Mouse (Mus musculus) regulatory T cell (primary cell): ENCODE results near the gene Ccl7.

Experiments
- in situ Hi-C: fragments of 300-600 bp; cut with MboI, MseI; formaldehyde crosslinking; loops from one replicate; pipeline ENCODE4 v1.15.1; 2025; ENCODE audit warnings: high pct_unique_total_duplicates

Ccl7 gene

DNA sequence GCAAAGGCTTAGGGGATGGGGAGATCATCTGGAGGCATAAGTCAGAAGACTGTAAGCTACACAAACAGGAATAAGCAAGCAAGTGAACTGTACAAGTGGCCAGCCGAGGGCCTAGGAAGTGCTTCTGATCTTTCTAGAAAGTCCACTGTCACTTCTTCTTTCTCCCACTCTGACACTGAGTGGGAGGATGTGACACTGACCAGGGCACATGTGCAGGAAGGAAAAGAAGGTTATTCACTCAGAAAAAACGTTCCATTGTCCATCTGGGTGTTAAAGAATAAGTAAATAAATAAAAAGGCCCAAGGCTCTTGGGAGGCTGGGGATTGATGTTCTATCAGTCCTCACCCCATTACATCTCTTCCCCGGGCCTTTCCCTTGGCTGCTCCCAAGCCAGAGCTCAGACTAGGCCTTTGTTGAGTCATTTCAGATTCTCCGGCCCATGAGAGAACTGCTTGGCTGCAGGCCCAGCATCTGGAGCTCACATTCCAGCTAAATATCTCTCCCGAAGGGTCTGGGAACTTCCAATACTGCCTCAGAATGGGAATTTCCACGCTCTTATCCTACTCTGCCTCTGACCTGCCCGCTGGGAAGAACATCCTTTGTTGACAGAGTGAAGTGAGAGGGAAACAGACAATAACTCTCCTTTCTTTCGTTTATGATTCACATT, 12.7 kb upstream of the Ccl7 start:
- in situ Hi-C loops: no loop called here

DNA sequence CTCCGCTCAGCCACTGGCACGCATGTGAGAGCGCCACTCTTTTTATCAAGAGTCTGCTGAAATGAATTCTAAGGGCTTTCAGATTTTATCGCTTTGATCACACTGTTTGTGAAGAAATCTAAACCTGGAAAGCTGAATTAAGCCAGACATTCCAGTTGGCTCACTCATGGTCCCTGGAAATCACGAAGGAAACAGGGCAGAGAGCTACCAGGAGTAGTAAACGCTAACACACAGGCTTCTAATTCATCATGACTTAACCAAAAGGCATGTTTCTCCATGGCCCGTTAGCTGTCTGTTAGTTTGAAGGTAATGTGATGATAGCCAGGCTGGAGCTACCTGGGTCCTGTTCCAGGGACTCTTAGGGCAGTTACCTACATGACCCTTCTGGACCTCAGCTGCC, 11.1 kb upstream of the Ccl7 start:
- in situ Hi-C loops: no loop called here

DNA sequence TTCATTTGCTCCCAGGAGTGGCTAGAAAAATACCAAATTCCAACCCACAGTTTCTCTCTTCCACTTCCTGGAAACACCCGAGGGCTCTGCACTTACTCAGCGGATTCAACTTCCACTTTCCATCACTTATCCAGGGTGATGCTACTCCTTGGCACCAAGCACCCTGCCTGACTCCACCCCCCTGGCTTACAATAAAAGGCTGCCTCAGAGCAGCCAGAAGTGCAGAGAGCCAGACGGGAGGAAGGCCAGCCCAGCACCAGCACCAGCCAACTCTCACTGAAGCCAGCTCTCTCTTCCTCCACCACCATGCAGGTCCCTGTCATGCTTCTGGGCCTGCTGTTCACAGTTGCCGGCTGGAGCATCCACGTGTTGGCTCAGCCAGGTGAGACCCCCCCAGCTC, 10.2 kb upstream of the Ccl7 start, which contains the start of gene Ccl2:
Gene Ccl2 (plus strand): TSS at position 216 of the 400 bp plus-strand sequence.
- in situ Hi-C loops: no loop called here

DNA sequence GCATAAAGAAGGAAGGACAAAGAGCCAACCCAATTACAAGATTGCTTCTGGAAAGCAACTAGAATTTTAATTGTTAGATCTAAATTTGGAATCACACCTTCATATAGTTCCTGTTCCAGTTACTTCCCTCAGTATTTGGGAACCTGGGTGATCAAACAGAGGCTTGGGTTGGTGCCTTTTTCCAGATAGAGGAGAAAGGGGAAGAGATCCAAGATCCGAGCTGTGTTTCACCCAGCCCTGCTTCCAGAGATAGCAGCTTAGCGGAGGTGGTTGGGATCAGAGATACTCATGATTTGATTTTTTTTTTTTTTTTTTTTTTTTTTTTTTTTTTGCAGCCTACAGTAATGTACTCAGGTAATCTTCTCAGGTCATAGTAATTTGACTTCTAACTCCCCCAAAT, 9.7 kb upstream of the Ccl7 start:
- in situ Hi-C loops: no loop called here

DNA sequence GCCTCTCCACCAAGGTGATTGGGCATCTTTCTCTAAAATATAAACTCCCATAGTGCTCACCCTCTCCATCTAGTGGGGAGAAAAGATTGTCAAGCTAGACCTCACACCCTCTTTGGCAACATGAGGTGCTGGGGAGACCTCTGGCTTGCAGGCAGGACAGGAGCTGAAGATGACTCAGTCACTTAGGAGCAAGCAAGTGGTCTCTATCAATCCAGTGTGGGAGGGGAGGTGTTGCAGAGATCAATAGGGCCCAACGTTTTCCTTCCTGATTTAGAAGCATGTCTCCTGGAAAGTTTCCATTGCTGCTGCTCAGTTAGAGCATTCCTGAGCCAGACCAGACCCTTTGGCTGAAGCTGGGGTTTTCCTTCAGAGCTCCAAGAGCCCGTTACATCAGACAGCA, 7.0 kb upstream of the Ccl7 start, which contains the start of gene Gm17268:
Gene Gm17268 (minus strand): TSS at position 28 of the 400 bp plus-strand sequence.
- in situ Hi-C loops: no loop called here

DNA sequence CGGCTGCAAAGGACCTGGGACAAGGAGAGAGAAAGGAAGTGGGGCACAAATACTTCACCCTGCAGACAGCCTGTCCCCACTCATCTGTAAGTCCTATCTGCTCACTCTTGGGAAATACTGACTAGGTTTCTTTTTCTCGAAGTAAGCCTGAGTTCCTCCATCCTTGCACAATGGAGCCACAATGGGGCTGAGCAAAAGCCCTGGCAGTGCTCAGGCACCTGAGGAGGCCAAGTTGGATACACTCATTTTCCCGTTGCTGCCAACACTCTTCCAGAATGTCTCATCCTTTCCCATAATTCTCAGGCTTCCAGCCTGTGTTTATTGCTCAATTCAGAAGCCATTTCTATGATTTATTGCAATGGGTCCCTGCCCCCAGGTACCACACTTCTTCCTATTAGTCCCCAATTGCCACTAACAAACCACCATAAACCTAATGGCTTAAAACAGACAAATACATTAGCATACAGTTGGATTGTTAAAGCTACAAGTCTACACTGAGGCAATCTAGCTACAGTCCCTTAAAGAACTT, 6.3 kb upstream of the Ccl7 start:
- in situ Hi-C loops: no loop called here

DNA sequence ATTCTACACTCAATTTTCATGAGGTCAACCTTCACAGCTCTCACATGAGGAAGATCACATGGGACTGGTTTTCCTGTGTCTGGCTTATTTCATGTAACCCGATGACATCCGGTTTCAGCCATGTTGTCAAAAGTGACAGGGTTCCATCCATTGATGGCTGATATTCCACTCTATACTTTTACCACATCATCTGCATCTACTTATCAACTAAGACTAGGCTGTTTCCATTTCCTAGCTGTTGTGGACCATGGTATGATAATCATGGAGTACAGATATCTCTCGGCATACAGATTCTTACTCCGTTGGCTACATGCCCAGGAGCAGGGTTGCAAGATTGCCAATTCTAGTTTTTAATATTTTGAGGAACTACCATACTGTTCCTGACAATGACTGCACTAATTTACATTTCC, 3.8 kb upstream of the Ccl7 start:
- in situ Hi-C loops: loop anchor here (10.0 kb wide), 1 partner anchor 133 kb away; no protein-coding TSS in a partner anchor

DNA sequence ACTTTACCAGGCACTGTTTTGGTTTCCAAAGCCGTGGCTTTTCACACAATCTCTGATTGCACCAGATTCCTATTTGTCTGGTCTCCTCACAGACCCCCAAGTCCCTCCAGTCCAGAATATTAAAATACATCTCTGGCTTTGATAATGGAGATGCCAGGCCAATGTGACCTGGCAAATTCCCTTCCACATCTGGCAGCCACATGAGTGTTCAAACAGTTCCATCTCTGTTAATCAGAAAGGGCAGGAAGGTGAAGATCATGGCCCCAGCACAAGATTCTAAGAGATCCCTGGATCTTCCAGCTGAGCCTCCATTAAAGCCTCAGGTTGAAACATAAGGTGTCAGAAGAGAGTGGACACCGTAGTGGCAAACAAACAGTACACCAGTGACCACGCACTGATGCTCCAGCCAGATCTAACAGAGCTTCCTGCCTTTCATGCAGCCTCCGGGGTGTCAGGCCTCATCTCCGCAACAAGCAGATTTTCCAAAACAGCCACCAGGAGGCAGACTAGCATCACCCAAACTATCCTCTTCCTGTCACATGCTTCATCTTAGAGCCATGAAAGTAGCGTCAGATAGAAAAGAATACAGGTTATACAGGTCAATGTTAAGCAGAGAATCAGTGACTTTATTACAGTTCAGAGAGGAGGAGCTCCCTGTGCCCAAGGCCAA, 2.4 kb downstream of the Ccl7 start:
- in situ Hi-C loops: loop anchor here (10.0 kb wide), 1 partner anchor 127 kb away; no protein-coding TSS in a partner anchor

DNA sequence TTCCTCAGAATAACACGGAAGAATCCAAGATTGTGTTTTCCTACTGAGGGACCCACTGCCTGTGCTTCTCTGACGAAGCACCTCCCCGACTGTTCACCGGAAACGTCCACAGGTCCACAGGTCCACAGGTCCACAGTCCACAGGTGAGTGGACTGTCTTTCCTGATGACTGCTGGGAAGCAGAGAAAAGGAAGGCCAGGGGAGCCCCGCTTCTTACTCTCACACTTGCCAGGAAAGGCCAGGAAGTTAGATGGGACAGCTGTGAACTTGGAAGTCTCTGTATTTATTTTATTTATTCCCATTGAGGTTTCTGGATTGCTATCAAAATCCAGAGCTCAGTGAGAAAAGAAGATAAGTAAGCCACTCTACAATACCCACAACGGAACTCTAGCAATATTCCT, 8.3 kb downstream of the Ccl7 start:
- in situ Hi-C loops: no loop called here

DNA sequence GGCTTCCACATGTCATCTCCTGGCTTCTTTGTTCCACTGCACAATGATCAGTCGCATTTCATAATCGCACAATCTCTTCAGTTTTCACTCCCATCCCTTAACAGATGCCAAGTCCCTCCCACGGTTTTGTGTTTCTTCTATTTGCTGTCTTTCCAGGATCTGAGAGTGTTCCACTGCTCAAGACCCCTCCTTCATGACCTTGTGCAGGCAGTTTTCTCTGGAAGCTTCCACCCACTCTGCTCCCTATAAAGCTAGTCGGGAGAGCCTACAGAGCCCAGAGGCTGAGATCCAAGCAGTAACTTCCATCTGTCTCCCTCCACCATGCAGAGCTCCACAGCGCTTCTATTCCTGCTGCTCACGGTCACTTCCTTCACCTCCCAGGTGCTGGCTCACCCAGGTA, 12.1 kb downstream of the Ccl7 start, which contains the start of gene Ccl11:
Gene Ccl11 (plus strand): TSS at position 178 of the 400 bp plus-strand sequence.
- in situ Hi-C loops: no loop called here

DNA sequence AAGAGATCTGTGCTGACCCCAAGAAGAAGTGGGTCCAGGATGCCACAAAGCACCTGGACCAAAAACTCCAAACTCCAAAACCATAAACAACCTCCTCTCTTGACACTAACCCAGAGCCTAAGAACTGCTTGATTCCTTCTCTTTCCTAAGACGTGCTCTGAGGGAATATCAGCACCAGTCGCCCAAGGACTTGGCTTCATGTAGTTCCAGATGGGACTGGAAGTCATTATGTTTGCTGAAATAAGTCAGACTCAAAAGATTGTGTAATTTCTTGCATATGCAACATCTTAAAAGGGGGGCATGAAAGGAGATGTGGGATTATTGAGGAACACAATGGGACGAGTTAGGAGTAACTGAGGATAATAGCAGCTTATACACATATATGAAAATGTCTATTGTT, 16.7 kb downstream of the Ccl7 start:
- in situ Hi-C loops: no loop called here

DNA sequence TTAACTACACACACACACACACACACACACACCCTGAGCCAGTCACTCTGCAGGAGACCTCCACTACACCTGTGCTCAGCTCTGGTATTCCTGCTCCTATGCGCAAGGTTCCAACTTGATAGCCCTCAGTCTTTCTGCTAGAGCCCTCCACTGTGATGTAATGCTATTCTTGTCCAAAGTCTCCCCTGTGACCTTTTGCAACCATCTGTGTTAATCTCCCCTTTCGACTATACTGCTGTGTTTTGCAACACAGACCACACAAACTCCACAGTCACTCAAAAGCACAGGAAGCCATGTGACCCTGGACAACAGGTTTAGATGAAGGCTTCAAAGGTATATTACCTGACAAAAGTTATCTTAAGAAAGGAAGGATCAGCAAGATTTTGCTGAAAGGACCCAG, 17.9 kb downstream of the Ccl7 start:
- in situ Hi-C loops: no loop called here

DNA sequence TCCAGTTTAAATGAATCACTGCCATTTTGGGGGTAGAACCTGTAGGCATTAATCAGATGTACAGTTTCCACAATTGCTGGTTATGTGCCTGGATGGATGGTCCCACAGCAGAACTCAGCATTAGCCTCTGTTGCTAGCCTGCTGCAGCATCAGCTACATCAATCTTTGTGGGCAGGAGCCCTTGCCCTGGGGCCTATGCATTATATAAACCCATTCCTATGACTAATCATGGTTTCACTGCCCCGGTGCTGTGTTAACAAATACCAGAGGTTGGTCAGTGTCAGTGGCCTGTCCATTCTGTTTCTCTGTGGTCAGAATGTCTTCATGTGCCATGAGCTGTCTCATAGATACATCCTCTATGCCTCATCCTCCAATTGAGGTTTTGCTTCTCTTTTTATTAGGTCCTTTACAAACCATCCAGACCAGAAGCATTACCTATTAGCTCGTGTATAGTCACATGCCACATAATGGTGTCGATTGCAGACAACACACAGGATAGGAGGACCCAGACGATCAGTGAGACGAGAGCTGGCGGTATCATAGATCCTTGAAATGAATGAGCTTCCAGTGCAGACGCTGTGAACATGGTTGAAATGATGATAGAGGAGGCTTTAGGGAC, 21.6 kb downstream of the Ccl7 start:
- in situ Hi-C loops: no loop called here

DNA sequence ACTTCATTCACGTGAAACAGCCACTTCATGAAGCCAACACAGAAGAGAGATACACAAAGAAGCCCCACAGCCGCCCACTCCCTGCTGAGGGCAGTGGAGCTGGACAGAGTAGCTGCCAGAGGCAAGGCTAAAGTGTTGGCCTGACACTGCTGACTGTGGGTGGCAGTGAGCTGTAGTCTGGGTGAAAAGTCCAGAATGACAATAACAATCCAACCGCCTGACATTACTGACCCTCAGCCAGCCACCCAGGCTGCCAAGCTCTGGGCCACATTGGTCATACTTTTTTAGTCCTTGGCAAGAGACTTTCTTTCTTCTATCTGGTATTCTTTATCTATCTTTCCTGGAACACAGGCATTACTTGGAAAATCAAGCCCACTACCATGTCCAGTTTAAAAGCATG, 25.6 kb downstream of the Ccl7 start:
- in situ Hi-C loops: no loop called here

DNA sequence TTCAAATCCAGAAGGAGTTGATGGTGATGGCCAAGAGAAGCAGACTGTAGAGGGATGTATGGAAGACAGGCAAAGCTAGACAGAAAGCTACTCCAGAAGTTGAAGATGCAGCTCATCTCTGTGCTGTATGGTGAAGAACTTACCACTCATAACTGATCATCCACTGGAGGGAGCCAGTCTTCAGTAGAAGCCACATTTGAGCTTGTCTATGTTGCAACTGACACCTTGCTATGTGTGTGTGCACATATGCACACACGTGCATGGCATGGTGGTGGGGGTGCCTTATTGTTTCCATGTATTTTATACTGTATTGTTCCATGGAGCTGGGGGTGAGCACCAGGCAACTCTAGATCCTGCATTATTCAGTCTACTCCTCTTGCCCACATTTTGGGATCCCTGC, 26.9 kb downstream of the Ccl7 start:
- in situ Hi-C loops: no loop called here

DNA sequence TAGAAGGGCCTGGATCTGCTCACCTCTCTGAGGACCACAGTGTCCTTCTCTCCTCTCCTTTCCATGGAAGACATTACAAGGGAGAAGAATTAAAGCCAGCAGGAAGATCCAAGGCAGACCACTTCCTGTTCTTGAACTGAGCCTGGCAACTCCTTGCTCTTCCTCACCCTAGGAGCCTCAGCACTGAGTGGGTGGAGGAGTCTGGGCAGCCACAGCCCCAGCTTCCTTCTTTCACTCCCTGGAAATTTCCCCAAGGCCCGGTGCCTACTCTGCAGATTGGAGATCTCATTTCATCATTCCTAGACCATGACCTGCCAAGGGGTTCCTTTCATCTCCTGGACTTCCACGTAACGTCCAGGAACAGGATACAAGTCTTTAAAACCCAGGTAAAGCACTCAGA, 27.5 kb downstream of the Ccl7 start:
- in situ Hi-C loops: no loop called here

DNA sequence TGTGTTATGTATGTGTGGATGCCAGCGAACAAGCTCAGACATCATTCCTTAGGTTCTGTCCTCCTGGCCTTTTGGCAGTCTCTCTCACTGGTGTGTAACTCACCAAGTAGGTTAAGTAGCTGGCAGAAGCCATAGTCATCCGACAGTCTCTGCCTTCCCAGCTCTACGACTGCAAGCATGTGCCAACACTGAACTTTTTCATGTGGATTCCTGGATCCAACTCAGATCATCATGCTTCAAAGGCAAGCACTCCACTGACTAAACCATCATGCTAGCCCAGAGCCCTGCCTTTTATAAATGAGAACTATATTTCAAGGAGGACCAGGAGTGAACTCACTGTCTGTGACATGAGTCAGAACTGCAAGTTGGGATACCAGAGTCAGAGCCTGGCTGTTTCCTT, 28.2 kb downstream of the Ccl7 start:
- in situ Hi-C loops: no loop called here

DNA sequence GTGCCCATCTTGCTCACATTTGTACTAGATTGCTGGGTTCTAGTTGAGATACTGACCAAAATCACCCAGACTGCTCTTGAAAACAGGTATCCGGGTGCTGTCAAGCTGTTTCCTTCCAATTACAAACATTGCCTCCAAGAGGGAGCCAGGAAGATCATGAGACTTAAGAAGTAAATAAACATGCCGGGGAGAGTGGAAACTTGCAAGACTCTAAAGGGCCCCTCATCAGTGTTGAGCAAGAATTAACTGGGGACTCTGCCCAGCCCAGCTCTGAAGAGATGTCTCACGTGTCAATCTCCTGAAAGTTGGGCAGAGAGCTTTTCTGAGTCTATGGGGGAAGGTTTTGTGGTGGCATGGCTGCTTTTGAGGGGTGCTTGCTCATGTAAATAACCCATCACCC, 31.5 kb downstream of the Ccl7 start:
- in situ Hi-C loops: no loop called here

DNA sequence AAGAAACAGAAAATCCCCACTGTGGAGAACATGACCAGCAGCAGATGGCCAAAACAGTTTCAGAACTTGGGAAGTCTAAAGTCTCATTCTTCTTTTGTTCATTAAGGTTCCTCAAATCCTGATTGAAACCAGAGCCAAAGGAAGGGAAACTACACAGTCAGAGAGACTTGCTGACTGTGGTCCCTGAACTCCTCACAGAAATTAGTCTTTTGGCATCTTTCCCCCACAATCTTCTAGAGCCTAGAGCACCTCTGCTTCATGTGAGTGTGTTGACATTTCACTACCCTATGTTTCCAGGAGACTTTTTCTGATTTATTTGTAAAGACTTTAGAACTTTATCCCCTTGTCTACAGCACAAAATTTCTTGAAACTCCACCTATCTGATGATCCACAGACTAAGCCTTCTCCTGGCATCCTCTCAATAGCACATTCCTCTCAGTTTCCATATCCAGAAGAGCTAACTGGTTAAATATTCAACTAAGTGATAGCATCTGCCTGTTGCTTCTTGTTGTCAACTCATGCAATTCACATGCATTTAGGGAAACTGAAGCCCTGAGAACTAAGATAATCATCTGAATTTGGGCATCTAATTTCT, 32.7 kb downstream of the Ccl7 start:
- in situ Hi-C loops: no loop called here

DNA sequence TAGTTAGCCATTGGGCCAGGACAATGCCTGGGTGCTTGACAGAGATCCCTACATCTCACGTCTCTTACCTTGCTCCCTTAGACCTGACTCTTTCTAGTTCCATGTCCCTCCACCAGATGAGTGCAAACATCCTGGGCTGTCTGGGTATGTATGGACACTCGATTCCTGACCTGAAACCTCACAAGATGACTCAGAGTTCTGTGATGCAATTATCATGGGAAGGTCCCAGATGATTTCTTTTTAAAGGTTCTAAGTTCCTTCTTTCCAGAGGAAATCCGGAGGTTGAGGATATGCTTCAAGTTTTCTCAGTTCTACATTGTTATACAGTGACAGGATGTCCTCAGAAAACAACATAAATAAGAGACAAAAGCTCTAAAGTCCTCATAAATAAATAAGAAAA, 35.4 kb downstream of the Ccl7 start:
- in situ Hi-C loops: no loop called here

DNA sequence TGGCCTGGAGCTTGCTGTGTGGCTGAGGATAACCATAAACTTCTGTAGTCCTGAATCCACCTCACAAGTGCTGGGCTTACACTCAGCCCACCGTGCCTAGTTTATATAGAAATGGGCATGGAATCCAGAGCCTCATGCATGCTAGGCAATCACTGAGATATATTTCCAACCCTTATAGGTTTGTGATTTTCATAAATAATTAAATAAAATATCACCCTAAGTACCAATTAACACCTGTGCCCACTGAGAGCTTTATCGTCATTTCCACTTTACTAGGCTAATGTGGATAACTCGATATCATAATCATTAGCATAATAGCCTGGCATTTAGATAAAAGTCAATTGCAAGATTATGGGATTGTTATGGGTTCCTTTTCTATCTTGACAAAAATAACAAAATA, 38.8 kb downstream of the Ccl7 start:
- in situ Hi-C loops: no loop called here
